Mouse (Mus musculus): ENCODE measurements at regions not wholly inside any gene's neighbourhood (a gene's known extent, or its start where the extent isn't known, plus 50 kb on each side); places are given as distances from the start of the nearest gene placed in this dataset.
A peak's percentile ranks its signal among the peaks of the same experiment; 100 is the strongest.

- no peak for DNase-seq
Observed at GRCm38 (mm10) chr15:67899772-67900171, 1399.1 kb upstream of the Lrrc6 start.

GRCm38 (mm10) chr15:67898959-67899403 lies 1398.3 kb upstream of the Lrrc6 start:
- DNase-seq = peak; percentile 67 to 78

- DNase-seq = no peak
Observed at GRCm38 (mm10) chr15:67892066-67892465, 1391.4 kb upstream of the Lrrc6 start.

- no peak for DNase-seq
Observed at GRCm38 (mm10) chr15:67890612-67891304, 1390.0 kb upstream of the Lrrc6 start.

GRCm38 (mm10) chr15:67888548-67888947 lies 1387.8 kb upstream of the Lrrc6 start:
- no peak for DNase-seq

GRCm38 (mm10) chr15:67855291-67855690 lies 1354.6 kb upstream of the Lrrc6 start:
- no peak for DNase-seq

- DNase-seq = no peak
Observed at GRCm38 (mm10) chr15:67850118-67850517, 1349.4 kb upstream of the Lrrc6 start.

GRCm38 (mm10) chr15:67845707-67846106 lies 1345.0 kb upstream of the Lrrc6 start:
- DNase-seq = no peak

- no peak for DNase-seq
Observed at GRCm38 (mm10) chr15:67840671-67841070, 1340.0 kb upstream of the Lrrc6 start.

- DNase-seq = no peak
Observed at GRCm38 (mm10) chr15:67825796-67826484, 1325.2 kb upstream of the Lrrc6 start.

GRCm38 (mm10) chr15:67823226-67823625 lies 1322.5 kb upstream of the Lrrc6 start:
- no peak for DNase-seq

- DNase-seq = no peak
Observed at GRCm38 (mm10) chr15:67799871-67800270, 1299.2 kb upstream of the Lrrc6 start.

- DNase-seq = no peak
Observed at GRCm38 (mm10) chr15:67795578-67795977, 1294.9 kb upstream of the Lrrc6 start.

GRCm38 (mm10) chr15:67792822-67793221 lies 1292.1 kb upstream of the Lrrc6 start:
- DNase-seq = no peak

- no peak for DNase-seq
Observed at GRCm38 (mm10) chr15:67788587-67788986, 1287.9 kb upstream of the Lrrc6 start.

- DNase-seq = no peak
Observed at GRCm38 (mm10) chr15:67785583-67785982, 1284.9 kb upstream of the Lrrc6 start.

- DNase-seq = no peak
Observed at GRCm38 (mm10) chr15:67783754-67784153, 1283.0 kb upstream of the Lrrc6 start.

- DNase-seq = no peak
Observed at GRCm38 (mm10) chr15:67782505-67782904, 1281.8 kb upstream of the Lrrc6 start.

- DNase-seq = no peak
Observed at GRCm38 (mm10) chr15:67780856-67781255, 1280.1 kb upstream of the Lrrc6 start.

GRCm38 (mm10) chr15:67767624-67768023 lies 1266.9 kb upstream of the Lrrc6 start:
- no peak for DNase-seq

- no peak for DNase-seq
Observed at GRCm38 (mm10) chr15:67759221-67759620, 1258.5 kb upstream of the Lrrc6 start.

- DNase-seq = no peak
Observed at GRCm38 (mm10) chr15:67750582-67750981, 1249.9 kb upstream of the Lrrc6 start.

- no peak for DNase-seq
Observed at GRCm38 (mm10) chr15:67743332-67743731, 1242.6 kb upstream of the Lrrc6 start.

GRCm38 (mm10) chr15:67732988-67733387 lies 1232.3 kb upstream of the Lrrc6 start:
- DNase-seq = no peak
